Mouse (Mus musculus): ENCODE results near the gene Coro1c.

- TF ChIP-seq CTCF (IDR thresholded peaks at IDR 0.05; ENCODE audit: borderline replicate concordance, extremely low read depth, insufficient read depth, insufficient read length) (no peak), POLR2A (IDR thresholded peaks at IDR 0.05; ENCODE audit: borderline replicate concordance, extremely low read depth, insufficient read depth, insufficient read length, poor library complexity, severe bottlenecking) (no peak)
Observed at GRCm38 (mm10) chr5:113892005-113892404, 16.6 kb downstream of the Coro1c start.
